Mouse (Mus musculus): ENCODE data around the gene Pax8. TPM values are rescaled to one million over a fixed set of nuclear protein-coding genes. Genes with fewer than 3 reads are reported as not detected.

The Pax8 gene
- total and polyA plus RNA-seq, 2 experiments from 2014 or later: 0.18 TPM; not detected in 1

DNA sequence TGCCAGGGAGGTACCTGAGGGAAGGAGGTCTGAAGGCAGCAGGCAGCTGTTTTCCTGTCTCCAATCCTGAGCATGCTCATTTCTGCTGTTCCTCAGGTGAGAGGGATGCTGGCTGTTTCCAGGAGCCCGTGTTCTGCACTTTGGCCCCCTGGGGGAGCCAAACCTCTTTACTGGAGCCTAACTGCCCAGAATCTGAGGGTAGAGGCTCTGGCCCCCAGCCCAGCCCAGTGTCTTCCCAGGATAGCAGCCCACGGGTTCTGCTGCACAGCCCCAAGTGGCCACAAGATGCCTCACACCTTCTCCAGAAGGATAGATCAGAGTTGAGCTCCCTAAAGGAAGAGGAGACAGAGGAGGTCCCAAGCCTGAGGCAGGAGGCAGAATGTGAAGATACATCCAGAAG, 78.3 kb downstream of the Pax8 start:
- Histone ChIP-seq H3K9me3 (ENCODE audit: low read length) (no peaks in the 10 kb centered on the region), H3K9ac (no peak overlapping the region), H3K4me1 (ENCODE audit: insufficient read depth) (no peaks in the 10 kb centered on the region), H3K27ac (ENCODE audit: low read depth, low read length) (no peak overlapping the region), H3K4me2 (ENCODE audit: low read depth) (no peak overlapping the region), H3K27me3 (ENCODE audit: insufficient read depth, low read length) (no peaks in the 10 kb centered on the region), H3K36me3 (ENCODE audit: insufficient read depth) (no peaks in the 10 kb centered on the region), H3K4me3 (ENCODE audit: low read depth, low read length) (no peak overlapping the region)
- no peak for DNase-seq
- 8% methylated on average over 2 of the region's 2 CpGs for WGBS
- no peak for ATAC-seq
- 0 out of 2 replicates have a peak, but pooled peaks have one; percentile 5 for TF ChIP-seq CTCF (IDR thresholded peaks at IDR 0.05; ENCODE audit: low read depth)

DNA sequence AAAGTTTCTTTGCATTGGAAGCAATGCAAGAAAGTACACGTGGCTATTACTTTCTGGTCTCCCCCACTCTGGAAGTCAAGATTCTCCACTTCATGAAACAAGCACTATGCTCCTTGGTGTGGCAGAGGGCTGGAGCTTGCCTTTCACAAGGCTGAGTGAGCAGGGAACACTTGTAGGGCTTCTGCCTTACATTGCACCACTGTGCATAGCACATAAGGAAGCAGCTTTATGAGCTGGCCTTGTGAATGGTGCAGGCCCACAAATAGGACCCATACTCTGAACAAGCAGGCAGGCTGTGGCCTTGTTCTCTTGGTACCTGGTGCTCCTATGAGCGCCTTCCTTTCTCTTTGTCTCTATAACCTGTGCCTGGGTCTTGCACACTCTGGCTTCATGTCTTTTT, 82.1 kb downstream of the Pax8 start:
- 92% methylated on average over 2 of the region's 2 CpGs for WGBS
- ATAC-seq: no peak
- no peak for TF ChIP-seq CTCF (IDR thresholded peaks at IDR 0.05; ENCODE audit: low read depth)

DNA sequence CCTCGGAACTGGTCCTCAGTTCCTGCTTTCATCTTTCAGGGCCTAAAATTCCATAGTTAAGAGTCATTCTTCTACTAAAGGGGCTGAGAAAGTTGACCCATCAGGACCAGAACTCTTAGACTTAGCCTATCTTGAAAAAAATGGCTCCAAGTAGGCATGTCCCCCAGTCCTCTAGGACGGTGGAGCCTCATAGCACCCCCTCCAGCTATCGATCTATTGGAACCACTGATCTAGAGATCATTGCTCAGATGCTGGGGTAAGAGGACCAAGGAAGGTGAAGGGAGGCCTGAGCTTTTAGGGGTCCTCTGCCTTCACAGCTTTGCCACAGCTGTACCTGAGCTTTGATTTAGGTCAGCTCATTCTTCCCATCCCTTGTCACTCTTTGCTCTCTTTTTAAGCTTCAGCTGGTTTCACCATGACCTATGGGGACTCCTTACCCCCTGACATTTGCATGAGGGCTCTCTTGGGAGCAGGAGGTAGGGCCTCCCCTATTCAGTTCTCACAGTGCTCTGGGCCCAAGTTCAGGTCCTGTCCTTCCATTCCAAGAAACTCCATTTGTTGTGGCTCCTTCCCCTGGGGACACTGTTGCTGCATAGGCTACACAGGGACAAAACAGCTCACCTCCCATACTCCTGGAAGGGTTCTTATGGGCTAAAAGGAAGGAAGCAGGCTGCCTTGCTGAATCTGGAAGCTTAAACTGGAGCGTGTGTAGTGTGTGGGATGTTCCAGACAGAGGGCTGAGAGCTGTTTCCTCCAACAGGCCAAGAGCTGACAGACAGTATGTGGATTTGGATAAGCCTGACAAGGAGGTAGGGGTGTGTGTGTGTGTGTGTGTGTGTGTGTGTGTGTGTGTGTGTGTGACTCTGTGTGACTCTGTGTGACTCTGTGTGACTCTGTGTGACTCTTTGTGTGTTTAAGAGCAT, 87.8 kb downstream of the Pax8 start:
- H3K4me3 ChIP-seq (ENCODE audit: low read depth, low read length): no peak overlapping the region
- 89% methylated on average over 4 of the region's 4 CpGs for WGBS
- no peak overlapping the region for H3K4me2 ChIP-seq (ENCODE audit: low read depth)
- no peaks in the 10 kb centered on the region for H3K4me1 ChIP-seq (ENCODE audit: insufficient read depth)
- no peak overlapping the region for H3K27ac ChIP-seq (ENCODE audit: low read depth, low read length)
- H3K27me3 ChIP-seq (ENCODE audit: insufficient read depth, low read length): no peaks in the 10 kb centered on the region
- H3K9me3 ChIP-seq (ENCODE audit: low read length): no peaks in the 10 kb centered on the region
- no peaks in the 10 kb centered on the region for H3K36me3 ChIP-seq (ENCODE audit: insufficient read depth)
- ATAC-seq (no peak), DNase-seq (no peak)
- no peak overlapping the region for H3K9ac ChIP-seq
- TF ChIP-seq CTCF (IDR thresholded peaks at IDR 0.05; ENCODE audit: low read depth): no peak

More for the DNA sequence above, 82.1 kb downstream of the Pax8 start:
- Histone ChIP-seq H3K9me3 (ENCODE audit: low read length) (no peaks in the 10 kb centered on the region), H3K4me2 (ENCODE audit: low read depth) (no peak overlapping the region), H3K4me1 (ENCODE audit: insufficient read depth) (no peaks in the 10 kb centered on the region), H3K4me3 (ENCODE audit: low read depth, low read length) (no peak overlapping the region), H3K27me3 (ENCODE audit: insufficient read depth, low read length) (no peaks in the 10 kb centered on the region), H3K9ac (no peak overlapping the region), H3K27ac (ENCODE audit: low read depth, low read length) (no peak overlapping the region), H3K36me3 (ENCODE audit: insufficient read depth) (no peaks in the 10 kb centered on the region)
- DNase-seq: no peak

DNA sequence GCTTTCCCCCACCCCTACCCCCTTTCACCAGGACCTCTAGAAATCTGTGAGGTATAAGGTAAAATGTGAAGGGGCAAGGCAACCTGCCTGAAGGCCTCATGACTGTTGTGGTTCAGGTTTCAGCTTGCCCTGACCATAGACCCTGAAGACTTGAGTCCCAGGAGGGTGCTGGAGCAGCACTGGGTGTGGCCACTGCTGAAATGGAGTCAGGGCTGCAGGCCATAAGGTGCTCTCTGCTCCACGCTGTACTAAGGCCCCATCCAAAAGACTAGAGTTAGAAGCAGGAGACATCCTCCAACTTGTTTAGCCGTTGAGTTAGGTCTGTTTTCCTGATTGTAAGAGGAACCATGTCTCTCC, 88.5 kb downstream of the Pax8 start:
- no peak for TF ChIP-seq CTCF (IDR thresholded peaks at IDR 0.05; ENCODE audit: low read depth)
- ATAC-seq (no peak), DNase-seq (no peak)
- Histone ChIP-seq H3K27me3 (ENCODE audit: insufficient read depth, low read length) (no peaks in the 10 kb centered on the region), H3K9me3 (ENCODE audit: low read length) (no peaks in the 10 kb centered on the region), H3K9ac (no peak overlapping the region), H3K27ac (ENCODE audit: low read depth, low read length) (no peak overlapping the region), H3K4me2 (ENCODE audit: low read depth) (no peak overlapping the region), H3K36me3 (ENCODE audit: insufficient read depth) (no peaks in the 10 kb centered on the region), H3K4me3 (ENCODE audit: low read depth, low read length) (no peak overlapping the region), H3K4me1 (ENCODE audit: insufficient read depth) (no peaks in the 10 kb centered on the region)
- WGBS: 90% methylated on average over 2 of the region's 2 CpGs

DNA sequence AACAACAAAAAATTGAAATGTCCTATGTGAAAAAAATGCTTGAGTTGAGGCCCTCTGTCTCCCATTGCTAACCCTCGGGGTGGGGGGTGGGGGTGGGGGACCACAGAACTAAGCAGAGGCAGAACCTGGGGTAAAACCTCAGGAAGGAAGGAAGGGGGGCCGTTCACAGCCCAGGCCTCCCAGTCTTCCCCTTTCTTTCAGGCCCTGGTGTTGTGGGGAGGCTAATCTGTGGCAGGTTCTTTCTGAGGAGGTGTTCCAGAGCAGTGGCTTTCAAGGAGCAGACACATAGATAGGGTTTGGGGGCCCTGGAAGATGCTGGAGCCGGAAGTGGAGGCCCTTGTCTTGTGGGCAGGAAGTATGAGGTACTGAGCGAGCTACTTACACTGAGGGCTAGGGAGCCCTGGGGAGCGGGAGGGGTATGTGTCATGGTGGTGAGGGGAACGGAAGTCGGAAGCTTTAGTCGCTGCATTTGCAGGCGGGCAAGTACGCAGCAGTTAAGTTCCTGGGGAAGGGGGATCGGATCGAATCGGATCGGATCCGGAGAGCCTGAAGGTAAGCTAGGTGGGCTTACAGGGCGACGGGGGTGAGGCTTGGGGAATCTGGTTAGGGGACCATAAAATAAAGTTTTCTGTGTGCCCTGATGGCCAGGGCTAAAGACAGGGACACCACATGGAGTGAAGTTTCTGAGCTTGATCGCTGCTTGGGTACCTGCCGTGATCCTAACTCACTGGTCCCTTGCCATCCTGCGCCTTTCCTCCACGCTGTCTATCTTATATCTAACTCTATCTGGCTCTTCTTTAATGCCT, 89.0 kb downstream of the Pax8 start:
- no peak overlapping the region for H3K27ac ChIP-seq (ENCODE audit: low read depth, low read length)
- no peaks in the 10 kb centered on the region for H3K4me1 ChIP-seq (ENCODE audit: insufficient read depth)
- no peaks in the 10 kb centered on the region for H3K36me3 ChIP-seq (ENCODE audit: insufficient read depth)
- no peak overlapping the region for H3K9ac ChIP-seq
- ATAC-seq (no peak), DNase-seq (no peak)
- H3K9me3 ChIP-seq (ENCODE audit: low read length): no peaks in the 10 kb centered on the region
- no peak for TF ChIP-seq CTCF (IDR thresholded peaks at IDR 0.05; ENCODE audit: low read depth)
- no peak overlapping the region for H3K4me2 ChIP-seq (ENCODE audit: low read depth)
- H3K4me3 ChIP-seq (ENCODE audit: low read depth, low read length): no peak overlapping the region
- no peaks in the 10 kb centered on the region for H3K27me3 ChIP-seq (ENCODE audit: insufficient read depth, low read length)
- WGBS: 92% methylated on average over 21 of the region's 21 CpGs

DNA sequence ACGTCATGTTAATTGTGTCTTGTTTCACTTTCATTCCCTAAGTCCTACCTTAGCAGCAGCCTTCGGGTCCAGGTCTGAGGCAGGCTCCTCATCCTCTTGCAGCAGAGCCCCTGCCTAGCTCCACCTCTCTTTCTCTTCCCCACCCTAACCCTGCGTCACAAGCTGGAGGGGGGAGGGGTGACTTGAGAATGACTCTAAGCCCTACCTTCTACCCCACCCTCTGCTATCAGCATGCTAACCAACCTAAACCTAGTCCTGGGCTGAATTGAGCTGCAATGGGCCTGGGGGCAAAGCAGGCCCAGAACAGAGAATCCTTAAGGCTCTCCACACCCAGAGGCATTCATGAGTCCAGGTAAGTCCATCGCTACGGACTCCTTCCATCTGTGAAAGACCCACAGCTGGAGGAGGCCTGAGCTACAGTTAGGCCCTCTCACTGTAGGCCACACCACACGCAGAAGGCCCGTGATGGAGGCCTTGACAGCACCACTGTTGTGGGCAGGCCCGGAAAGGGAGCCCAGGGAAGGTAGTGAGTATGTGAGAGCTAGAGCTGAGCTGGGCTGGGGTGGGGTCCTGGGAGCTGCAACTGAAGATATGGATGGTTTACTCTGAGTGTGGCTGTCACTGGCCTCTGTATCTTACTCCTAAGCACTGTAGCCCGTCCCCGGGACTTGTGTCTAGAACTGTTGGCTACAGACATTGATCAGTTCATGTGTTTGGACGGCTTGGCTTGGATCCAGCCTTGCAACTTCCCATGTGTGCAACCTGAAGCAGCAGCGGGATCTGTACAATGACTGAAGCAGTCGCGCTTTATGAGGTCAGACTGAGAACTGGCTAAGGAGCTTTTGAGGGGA, 90.1 kb downstream of the Pax8 start:
- no peak for TF ChIP-seq CTCF (IDR thresholded peaks at IDR 0.05; ENCODE audit: low read depth)
- DNase-seq (no peak), ATAC-seq (no peak)
- H3K36me3 ChIP-seq (ENCODE audit: insufficient read depth): no peaks in the 10 kb centered on the region
- no peaks in the 10 kb centered on the region for H3K27me3 ChIP-seq (ENCODE audit: insufficient read depth, low read length)
- H3K9me3 ChIP-seq (ENCODE audit: low read length): no peaks in the 10 kb centered on the region
- H3K9ac ChIP-seq: no peak overlapping the region
- H3K4me2 ChIP-seq (ENCODE audit: low read depth): no peak overlapping the region
- no peak overlapping the region for H3K4me3 ChIP-seq (ENCODE audit: low read depth, low read length)
- no peak overlapping the region for H3K27ac ChIP-seq (ENCODE audit: low read depth, low read length)
- H3K4me1 ChIP-seq (ENCODE audit: insufficient read depth): no peaks in the 10 kb centered on the region
- 79% methylated on average over 14 of the region's 14 CpGs for WGBS

Data from forebrain, postnatal 0 days (tissue).